35 mouse cellular contexts compared by ENCODE assay signal in the genomic region with DNA sequence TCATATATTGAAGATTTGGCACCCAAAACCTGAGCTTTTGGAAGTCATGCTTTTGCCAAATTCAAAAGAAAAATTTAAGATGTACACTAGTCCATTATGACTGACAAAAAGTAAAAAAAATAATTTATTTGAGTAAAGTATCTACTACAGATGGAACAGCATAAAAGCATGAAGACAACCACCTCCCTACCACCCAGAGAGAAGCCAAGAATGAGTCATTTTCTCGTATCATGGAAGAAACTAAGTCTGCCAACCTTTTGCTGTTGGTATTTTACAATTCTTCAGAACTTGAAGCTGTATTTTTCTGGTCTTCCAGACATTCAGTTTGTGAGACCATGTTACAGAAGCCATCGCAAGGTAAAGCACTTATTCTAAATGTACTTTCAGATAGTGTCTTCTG. TPM values are rescaled to one million over a fixed set of nuclear protein-coding genes. Genes with fewer than 3 reads are reported as not detected.
"Had no signal": no experiment of that assay in that cellular context is flagged by ENCODE, and none has a peak within 500 bp of the region (broad histone marks: within the 10 kb centered on the region; RNA-seq: fewer than 3 reads in every experiment).

No protein-coding gene starts in this region.

- H3K4me3 ChIP-seq: limb, embryonic 10.5 days; limb, embryonic 12.5 days; limb, embryonic 13.5 days; limb, embryonic 15.5 days; liver, embryonic 12.5 days; liver, embryonic 13.5 days; liver, embryonic 15.5 days; lung, embryonic 15.5 days; megakaryocyte, embryonic 14.5 days; midbrain, embryonic 10.5 days; midbrain, embryonic 12.5 days; midbrain, embryonic 13.5 days; midbrain, embryonic 15.5 days; myocyte had no signal

- DNase-seq: left cerebral cortex, postnatal 4 days; liver; liver, embryonic 13.5 days; liver, postnatal 0 days; lung, adult 18-20 months; lung, adult 2 months; lung, embryonic 14.5 days; lung, postnatal 10 days; lung, postnatal 14 days; lung, postnatal 36 days; lung, postnatal 4 days; midbrain, embryonic 14.5 days had no signal

- H3K9me3 ChIP-seq: limb, embryonic 10.5 days; limb, embryonic 12.5 days; limb, embryonic 13.5 days; limb, embryonic 15.5 days; liver, embryonic 12.5 days; liver, embryonic 13.5 days; liver, embryonic 15.5 days; lung, embryonic 15.5 days; megakaryocyte, embryonic 14.5 days; midbrain, embryonic 10.5 days; midbrain, embryonic 12.5 days; midbrain, embryonic 13.5 days; midbrain, embryonic 15.5 days had no signal

- H3K4me2 ChIP-seq: limb, embryonic 12.5 days; limb, embryonic 13.5 days; limb, embryonic 15.5 days; liver, embryonic 11.5 days; liver, embryonic 12.5 days; liver, embryonic 13.5 days; liver, embryonic 15.5 days; lung, embryonic 14.5 days; lung, embryonic 15.5 days; midbrain, embryonic 11.5 days; midbrain, embryonic 12.5 days; midbrain, embryonic 13.5 days; midbrain, embryonic 15.5 days had no signal

- H3K27me3 ChIP-seq: limb, embryonic 12.5 days; limb, embryonic 13.5 days; limb, embryonic 15.5 days; liver, embryonic 12.5 days; liver, embryonic 13.5 days; liver, embryonic 15.5 days; lung, embryonic 15.5 days; megakaryocyte, embryonic 14.5 days; midbrain, embryonic 12.5 days; midbrain, embryonic 13.5 days; midbrain, embryonic 15.5 days had no signal

- ATAC-seq: liver, embryonic 12.5 days; liver, postnatal 0 days; lung, postnatal 0 days; midbrain, embryonic 13.5 days; midbrain, embryonic 15.5 days; midbrain, embryonic 16.5 days had no signal

- H3K9ac ChIP-seq: limb, embryonic 12.5 days; limb, embryonic 13.5 days; limb, embryonic 15.5 days; liver, embryonic 12.5 days; liver, embryonic 13.5 days; liver, embryonic 14.5 days; liver, embryonic 15.5 days; liver, postnatal 0 days; lung, embryonic 14.5 days; lung, embryonic 15.5 days; midbrain, embryonic 12.5 days; midbrain, embryonic 13.5 days; midbrain, embryonic 15.5 days had no signal

- H3K4me1 ChIP-seq: limb, embryonic 10.5 days; limb, embryonic 12.5 days; limb, embryonic 13.5 days; limb, embryonic 15.5 days; liver, embryonic 12.5 days; liver, embryonic 13.5 days; liver, embryonic 15.5 days; lung, embryonic 15.5 days; megakaryocyte, embryonic 14.5 days; midbrain, embryonic 10.5 days; midbrain, embryonic 12.5 days; midbrain, embryonic 13.5 days; midbrain, embryonic 15.5 days had no signal

- H3K27ac ChIP-seq: limb, embryonic 10.5 days; limb, embryonic 12.5 days; limb, embryonic 13.5 days; limb, embryonic 15.5 days; liver, embryonic 12.5 days; liver, embryonic 13.5 days; liver, embryonic 14.5 days; liver, embryonic 15.5 days; lung, embryonic 15.5 days; macrophage; midbrain, embryonic 10.5 days; midbrain, embryonic 12.5 days; midbrain, embryonic 13.5 days; midbrain, embryonic 15.5 days had no signal

- H3K36me3 ChIP-seq: limb, embryonic 10.5 days; limb, embryonic 12.5 days; limb, embryonic 13.5 days; limb, embryonic 15.5 days; liver, embryonic 12.5 days; liver, embryonic 13.5 days; liver, embryonic 15.5 days; lung, embryonic 15.5 days; midbrain, embryonic 10.5 days; midbrain, embryonic 12.5 days; midbrain, embryonic 13.5 days; midbrain, embryonic 15.5 days had no signal

RNA-seq across cellular contexts. Expression of a gene that starts 13.9 kb away (rescaled TPM):
- total RNA-seq: megakaryocyte progenitor cell, adult 5-6 weeks; megakaryocyte, adult 5-6 weeks; megakaryocyte-erythroid progenitor cell, adult 5-6 weeks; monocyte, adult 5-6 weeks had no signal
- polyA plus RNA-seq: macrophage, myocyte had no signal
